Mouse (Mus musculus): ENCODE measurements at regions not wholly inside any gene's neighbourhood (a gene's known extent, or its start where the extent isn't known, plus 50 kb on each side); places are given as distances from the start of the nearest gene placed in this dataset.

DNA sequence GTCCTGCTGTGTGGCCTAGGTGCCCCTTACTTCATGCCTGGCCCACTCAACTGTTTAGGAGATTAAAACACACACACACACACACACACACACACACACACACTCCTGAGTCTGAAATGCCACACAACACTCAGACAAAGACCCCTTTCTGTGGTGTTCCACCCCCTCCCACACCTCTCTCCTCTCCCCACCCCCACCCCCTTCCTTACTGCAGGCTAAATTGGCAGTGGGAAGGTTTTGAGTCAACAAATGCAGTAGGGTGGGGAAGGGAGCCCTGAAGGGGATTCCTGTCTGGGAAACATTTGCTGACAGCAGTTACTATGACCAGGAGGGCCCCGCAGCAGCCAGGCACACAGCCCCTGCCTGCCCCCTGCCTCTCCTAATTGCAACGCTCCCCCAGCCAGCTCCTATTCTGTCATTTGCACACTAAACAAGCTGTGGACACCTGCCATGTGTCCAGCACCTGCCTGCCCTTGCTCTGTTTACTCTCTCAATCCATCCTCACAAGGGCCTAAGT lies 69.5 kb downstream of the Ephb3 start:
- no peak for TF ChIP-seq CTCF (IDR thresholded peaks at IDR 0.05; ENCODE audit: low read depth)
- TF ChIP-seq EP300 (IDR thresholded peaks at IDR 0.05; ENCODE audit: low read depth): no peak
- no peak overlapping the region for H3K9ac ChIP-seq (replicated peaks)
- 38% methylated on average over 2 of the region's 2 CpGs for WGBS (ENCODE audit: insufficient replicate concordance)
- H3K27ac ChIP-seq: no peak overlapping the region
- H3K27me3 ChIP-seq (ENCODE audit: control insufficient read depth, insufficient read depth, low read length): no peaks in the 10 kb centered on the region
- DNase-seq (ENCODE audit: low read depth in 3 of 3, low spot score in 3 of 3): no peak
- no peak overlapping the region for H3K4me2 ChIP-seq (ENCODE audit: low read depth)
- no peaks in the 10 kb centered on the region for H3K9me3 ChIP-seq (ENCODE audit: control insufficient read depth, low read length)
- H3K36me3 ChIP-seq (replicated peaks; ENCODE audit: control insufficient read depth, insufficient read depth, low read depth): no peaks in the 10 kb centered on the region
- no peak for ATAC-seq (ENCODE audit: insufficient read depth)
- H3K4me3 ChIP-seq (ENCODE audit: insufficient read depth in 1 of 2, low read depth in 2 of 2, low read length in 2 of 2): no peak overlapping the region
- no peaks in the 10 kb centered on the region for H3K4me1 ChIP-seq (replicated peaks; ENCODE audit: control insufficient read depth in 2 of 2, insufficient read depth in 2 of 2, low read length in 1 of 2)

DNA sequence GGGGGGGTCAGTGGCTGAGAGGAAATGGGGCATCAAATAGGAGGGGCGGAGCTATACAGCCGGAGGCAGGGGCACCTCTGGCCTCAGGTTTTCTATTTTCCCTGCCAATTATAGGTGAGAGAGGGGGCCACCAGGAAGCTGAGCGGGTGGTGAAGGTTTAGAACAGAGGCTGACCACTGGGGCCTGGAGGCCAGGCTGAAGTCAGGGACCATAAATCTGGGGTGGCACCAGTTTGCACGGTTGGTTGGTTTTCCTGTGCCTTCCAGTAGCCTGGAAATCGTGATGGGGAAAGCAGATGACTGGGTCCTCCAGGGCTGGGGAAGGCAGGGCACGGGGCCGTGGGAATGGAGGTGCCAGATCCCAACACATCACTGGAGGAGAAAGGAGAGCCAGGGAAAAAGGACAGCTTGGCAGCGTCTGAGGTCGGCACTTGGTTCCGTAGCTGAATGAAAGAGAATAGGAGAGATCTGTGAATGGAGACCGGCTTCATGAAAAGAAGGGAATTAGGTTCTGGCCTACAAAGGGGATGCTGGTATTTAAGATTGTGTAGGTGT lies 73.3 kb downstream of the Ephb3 start:
- Histone ChIP-seq H3K4me3 (ENCODE audit: insufficient read depth in 1 of 2, low read depth in 2 of 2, low read length in 2 of 2) (no peak overlapping the region), H3K4me1 (replicated peaks; ENCODE audit: control insufficient read depth in 2 of 2, insufficient read depth in 2 of 2, low read length in 1 of 2) (no peaks in the 10 kb centered on the region; a peak in 1 of 4 replicates), H3K9ac (replicated peaks) (no peak overlapping the region), H3K4me2 (ENCODE audit: low read depth) (no peak overlapping the region), H3K36me3 (replicated peaks; ENCODE audit: control insufficient read depth, insufficient read depth, low read depth) (no peaks in the 10 kb centered on the region), H3K27me3 (ENCODE audit: control insufficient read depth, insufficient read depth, low read length) (no peaks in the 10 kb centered on the region), H3K9me3 (ENCODE audit: control insufficient read depth, low read length) (no peaks in the 10 kb centered on the region), H3K27ac (no peak overlapping the region)
- ATAC-seq (ENCODE audit: insufficient read depth) (no peak), DNase-seq (ENCODE audit: low read depth in 3 of 3, low spot score in 3 of 3) (no peak)
- WGBS (ENCODE audit: insufficient replicate concordance): 66% methylated on average over 11 of the region's 11 CpGs
- TF ChIP-seq CTCF (IDR thresholded peaks at IDR 0.05; ENCODE audit: low read depth): no peak
- no peak for TF ChIP-seq EP300 (IDR thresholded peaks at IDR 0.05; ENCODE audit: low read depth)

GRCm38 (mm10) chr16:21278387-21278786 lies 73.8 kb downstream of the Ephb3 start:
- WGBS (ENCODE audit: insufficient replicate concordance): 74% methylated on average over 7 of the region's 7 CpGs
- H3K4me2 ChIP-seq (ENCODE audit: low read depth): no peak overlapping the region
- DNase-seq (ENCODE audit: low read depth in 3 of 3, low spot score in 3 of 3) (no peak), ATAC-seq (ENCODE audit: insufficient read depth) (no peak)
- TF ChIP-seq EP300 (IDR thresholded peaks at IDR 0.05; ENCODE audit: low read depth): no peak
- no peak for TF ChIP-seq CTCF (IDR thresholded peaks at IDR 0.05; ENCODE audit: low read depth)
- no peaks in the 10 kb centered on the region for H3K36me3 ChIP-seq (replicated peaks; ENCODE audit: control insufficient read depth, insufficient read depth, low read depth)
- no peak overlapping the region for H3K4me3 ChIP-seq (ENCODE audit: insufficient read depth in 1 of 2, low read depth in 2 of 2, low read length in 2 of 2)
- no peak overlapping the region for H3K27ac ChIP-seq
- H3K9ac ChIP-seq (replicated peaks): no peak overlapping the region
- no peaks in the 10 kb centered on the region; a peak in 1 of 4 replicates for H3K4me1 ChIP-seq (replicated peaks; ENCODE audit: control insufficient read depth in 2 of 2, insufficient read depth in 2 of 2, low read length in 1 of 2)
- H3K27me3 ChIP-seq (ENCODE audit: control insufficient read depth, insufficient read depth, low read length): no peaks in the 10 kb centered on the region
- H3K9me3 ChIP-seq (ENCODE audit: control insufficient read depth, low read length): no peaks in the 10 kb centered on the region

GRCm38 (mm10) chr16:21280200-21280627 lies 75.7 kb downstream of the Ephb3 start:
- Histone ChIP-seq H3K36me3 (replicated peaks; ENCODE audit: control insufficient read depth, insufficient read depth, low read depth) (no peaks in the 10 kb centered on the region), H3K27me3 (ENCODE audit: control insufficient read depth, insufficient read depth, low read length) (no peaks in the 10 kb centered on the region), H3K4me1 (replicated peaks; ENCODE audit: control insufficient read depth in 2 of 2, insufficient read depth in 2 of 2, low read length in 1 of 2) (no peaks in the 10 kb centered on the region; a peak in 1 of 4 replicates), H3K4me3 (ENCODE audit: insufficient read depth in 1 of 2, low read depth in 2 of 2, low read length in 2 of 2) (no peak overlapping the region), H3K4me2 (ENCODE audit: low read depth) (no peak overlapping the region), H3K9me3 (ENCODE audit: control insufficient read depth, low read length) (no peaks in the 10 kb centered on the region), H3K9ac (replicated peaks) (no peak overlapping the region), H3K27ac (no peak overlapping the region)
- 69% methylated on average over 4 of the region's 4 CpGs for WGBS (ENCODE audit: insufficient replicate concordance)
- no peak for TF ChIP-seq CTCF (IDR thresholded peaks at IDR 0.05; ENCODE audit: low read depth)
- no peak for TF ChIP-seq EP300 (IDR thresholded peaks at IDR 0.05; ENCODE audit: low read depth)
- ATAC-seq (ENCODE audit: insufficient read depth): no peak
- DNase-seq (ENCODE audit: low read depth in 3 of 3, low spot score in 3 of 3): no peak

DNA sequence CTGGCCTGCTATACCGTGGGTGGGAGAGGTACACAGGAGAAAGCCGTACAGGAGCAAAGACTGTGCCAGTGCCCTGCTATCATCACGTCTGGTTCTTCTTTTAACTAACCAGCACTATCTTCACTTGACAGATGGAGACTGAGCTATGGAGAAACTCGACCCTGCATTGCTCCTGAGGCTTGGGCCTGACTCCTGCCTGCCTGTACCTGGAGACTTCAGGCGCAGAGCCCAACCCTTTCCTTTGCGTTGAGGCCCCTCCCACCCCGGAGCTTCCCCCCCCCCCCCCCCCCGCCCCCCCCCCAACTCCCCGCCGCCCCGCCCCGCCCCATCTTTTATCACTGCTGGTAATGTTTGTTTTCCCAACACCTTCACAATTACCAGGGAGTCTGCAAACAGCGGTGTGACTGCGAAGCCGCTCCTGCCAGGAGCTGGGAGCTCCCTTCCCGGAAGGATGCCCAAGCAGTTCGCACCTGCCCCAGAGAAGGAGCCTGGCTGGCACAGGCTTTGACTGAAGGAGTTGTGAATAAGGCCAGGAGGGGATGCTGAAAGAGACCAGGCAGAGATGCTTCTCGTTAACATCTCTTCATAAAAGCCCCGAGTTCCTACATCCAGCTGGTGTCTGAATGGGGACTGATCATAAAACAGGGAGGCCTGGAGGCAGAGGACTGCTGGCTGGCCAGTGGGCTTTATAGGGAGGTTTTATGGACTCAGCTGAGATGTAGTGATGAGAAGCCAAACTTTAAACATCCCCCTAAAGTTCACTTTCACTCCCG lies 77.6 kb downstream of the Ephb3 start:
- 15% methylated on average over 15 of the region's 20 CpGs for WGBS (ENCODE audit: insufficient replicate concordance)
- Histone ChIP-seq H3K9ac (replicated peaks) (no peak overlapping the region), H3K36me3 (replicated peaks; ENCODE audit: control insufficient read depth, insufficient read depth, low read depth) (no peaks in the 10 kb centered on the region), H3K4me3 (ENCODE audit: insufficient read depth in 1 of 2, low read depth in 2 of 2, low read length in 2 of 2) (no peak overlapping the region), H3K9me3 (ENCODE audit: control insufficient read depth, low read length) (no peaks in the 10 kb centered on the region), H3K4me2 (ENCODE audit: low read depth) (no peak overlapping the region), H3K4me1 (replicated peaks; ENCODE audit: control insufficient read depth in 2 of 2, insufficient read depth in 2 of 2, low read length in 1 of 2) (no peaks in the 10 kb centered on the region; a peak in 1 of 4 replicates), H3K27ac (no peak overlapping the region), H3K27me3 (ENCODE audit: control insufficient read depth, insufficient read depth, low read length) (no peaks in the 10 kb centered on the region)
- ATAC-seq (ENCODE audit: insufficient read depth) (no peak), DNase-seq (ENCODE audit: low read depth in 3 of 3, low spot score in 3 of 3) (no peak)
- TF ChIP-seq EP300 (IDR thresholded peaks at IDR 0.05; ENCODE audit: low read depth): no peak
- no peak for TF ChIP-seq CTCF (IDR thresholded peaks at IDR 0.05; ENCODE audit: low read depth)

Measured in liver, embryonic 14.5 days (tissue).